Mouse (Mus musculus) heart, postnatal 0 days (tissue): ENCODE results near the gene Kansl1l. TPM values are rescaled to one million over a fixed set of nuclear protein-coding genes. Genes with fewer than 3 reads are reported as not detected.
A peak's percentile ranks its signal among the peaks of the same experiment; 100 is the strongest.

ENCODE experiments used
- ATAC-seq: fragments of 200-750 bp; cut with Nextera tagmentation; 2 replicates; pipeline ENCODE4 v1.8.0; 2017; ENCODE audit warnings: low read depth, moderate number of reproducible peaks, moderate library complexity; ENCODE audit not compliant: insufficient read depth
- DNase-seq: peaks from one replicate; pipeline ENCODE4 v3.0.0-alpha.2; 2016; ENCODE audit warnings: low spot score
- H3K27ac ChIP-seq: fragments of 300-500 bp; sonication (generic); 2 replicates; pipeline ENCODE4 v1.5.1; 2014; ENCODE audit warnings: low read depth, mild to moderate bottlenecking
- H3K27me3 ChIP-seq: fragments of 300-500 bp; sonication (generic); 2 replicates; pipeline ENCODE4 v1.6.1; 2014; ENCODE audit warnings: low read length, mixed read lengths; ENCODE audit not compliant: control insufficient read depth, insufficient read depth
- H3K36me3 ChIP-seq: fragments of 300-500 bp; sonication (generic); replicated peaks from 2 replicates; pipeline ENCODE4 v1.6.1; 2014; ENCODE audit warnings: low read length, mixed read lengths; ENCODE audit not compliant: control insufficient read depth, insufficient read depth
- H3K4me1 ChIP-seq: fragments of 300-500 bp; sonication (generic); 2 replicates; pipeline ENCODE4 v1.6.1; 2014; ENCODE audit warnings: antibody characterized with exemption; ENCODE audit not compliant: control insufficient read depth, insufficient read depth
- H3K4me2 ChIP-seq: fragments of 300-500 bp; sonication (generic); 2 replicates; pipeline ENCODE4 v1.6.1; 2014; ENCODE audit warnings: low read depth, mild to moderate bottlenecking, low read length, moderate library complexity
- H3K4me3 ChIP-seq: fragments of 300-500 bp; sonication (generic); 2 replicates; pipeline ENCODE4 v1.5.1; 2014; ENCODE audit warnings: low read depth, low read length
- H3K9ac ChIP-seq: fragments of 300-500 bp; sonication (generic); replicated peaks from 2 replicates; pipeline ENCODE4 v1.6.1; 2014; ENCODE audit warnings: low read depth, low read length, mixed read lengths
- H3K9me3 ChIP-seq: fragments of 300-500 bp; sonication (generic); replicated peaks from 2 replicates; pipeline ENCODE4 v1.6.1; 2016; ENCODE audit warnings: low read length; ENCODE audit not compliant: control insufficient read depth
- CTCF ChIP-seq: IDR thresholded peaks from 2 replicates; pipeline ENCODE4 v1.5.1; 2016; ENCODE audit warnings: antibody characterized with exemption, control low read depth, low read depth
- EP300 ChIP-seq: IDR thresholded peaks from 2 replicates; pipeline ENCODE4 v1.6.1; 2016; ENCODE audit warnings: antibody characterized with exemption, low read depth
- WGBS: fragments of 180-500 bp; shearing (Covaris S2); extraction: QIAGEN DNeasy Blood & Tissue Kit; methylation state at CpG from one replicate; pipeline ENCODE4 v1.1.7; 2014; 5-methylcytosine and 5-hydroxymethylcytosine counted together
- polyA plus RNA-seq: library from polyadenylated mRNA; unstranded; fragments of >200 nt; fragmentation: Nextera tagmentation; extraction: Ambion mirVana; gene quantifications from 2 replicates; pipeline ENCODE4 v1.2.1, GENCODE M21; 2015
- total RNA-seq: library from RNA; depleted of rRNA; stranded (reverse); fragments of >200 nt; gene quantifications from 2 replicates; pipeline ENCODE4 v1.2.3, GENCODE M21; 2014; ENCODE audit warnings: low replicate concordance

Kansl1l gene
- total and polyA plus RNA-seq, 2 experiments from 2014 or later = 9.6 to 22.5 TPM

GRCm38 (mm10) chr1:66831824-66832600, 14.7 kb upstream of the Kansl1l start:
- 69% methylated on average over 9 of the region's 9 CpGs for WGBS
- Histone ChIP-seq H3K27me3 (no peaks in the 10 kb centered on the region), H3K4me1 (no peaks in the 10 kb centered on the region), H3K4me3 (no peak overlapping the region), H3K4me2 (no peak overlapping the region), H3K36me3 (peaks cover 53% of the 10 kb centered on the region), H3K9ac (no peak overlapping the region), H3K27ac (no peak overlapping the region), H3K9me3 (no peaks in the 10 kb centered on the region)
- DNase-seq = no peak
- no peak for TF ChIP-seq EP300
- no peak for TF ChIP-seq CTCF
- ATAC-seq = no peak

GRCm38 (mm10) chr1:66829400-66830080, 12.2 kb upstream of the Kansl1l start:
- H3K27me3 ChIP-seq = no peaks in the 10 kb centered on the region
- H3K9me3 ChIP-seq = no peaks in the 10 kb centered on the region
- H3K27ac ChIP-seq = no peak overlapping the region
- WGBS = 83% methylated on average over 9 of the region's 9 CpGs
- no peaks in the 10 kb centered on the region for H3K4me1 ChIP-seq
- H3K36me3 ChIP-seq = peaks cover 36% of the 10 kb centered on the region
- no peak for ATAC-seq
- H3K4me3 ChIP-seq = no peak overlapping the region
- DNase-seq = no peak
- H3K4me2 ChIP-seq = no peak overlapping the region
- no peak overlapping the region for H3K9ac ChIP-seq
- TF ChIP-seq CTCF = no peak
- no peak for TF ChIP-seq EP300

- DNase-seq (no peak), ATAC-seq (no peak)
- TF ChIP-seq EP300 = no peak
- TF ChIP-seq CTCF = no peak
- 82% methylated on average over 9 of the region's 9 CpGs for WGBS
- Histone ChIP-seq H3K4me3 (no peak overlapping the region), H3K4me2 (no peak overlapping the region), H3K9me3 (no peaks in the 10 kb centered on the region), H3K27ac (no peak overlapping the region), H3K27me3 (no peaks in the 10 kb centered on the region), H3K36me3 (peaks cover 3% of the 10 kb centered on the region; the same call in 1 of the 2 replicates), H3K4me1 (no peaks in the 10 kb centered on the region), H3K9ac (no peak overlapping the region)
Measured at GRCm38 (mm10) chr1:66821966-66822365, 4.6 kb upstream of the Kansl1l start.

- Histone ChIP-seq H3K9me3 (no peaks in the 10 kb centered on the region), H3K9ac (no peak overlapping the region), H3K4me1 (peaks cover 1% of the 10 kb centered on the region; the same call in 1 of the 2 replicates), H3K4me2 (no peak overlapping the region), H3K27me3 (no peaks in the 10 kb centered on the region), H3K27ac (no peak overlapping the region), H3K4me3 (no peak overlapping the region), H3K36me3 (no peaks in the 10 kb centered on the region)
- 11% methylated on average over 7 of the region's 7 CpGs for WGBS
- DNase-seq = no peak
- no peak for ATAC-seq
- TF ChIP-seq CTCF = no peak
- TF ChIP-seq EP300 = no peak
Measured at GRCm38 (mm10) chr1:66820241-66820640, 2.9 kb upstream of the Kansl1l start.

GRCm38 (mm10) chr1:66817865-66818315, 528 bp upstream of the Kansl1l start:
- Histone ChIP-seq H3K9ac (peak overlapping the region; percentile 95), H3K4me1 (peaks cover 6% of the 10 kb centered on the region; the same call in 1 of the 2 replicates), H3K27ac (peak overlapping the region; percentile 98), H3K9me3 (no peaks in the 10 kb centered on the region), H3K27me3 (no peaks in the 10 kb centered on the region), H3K4me2 (peak overlapping the region; percentile 93), H3K4me3 (peak overlapping the region; percentile 88), H3K36me3 (no peaks in the 10 kb centered on the region)
- TF ChIP-seq CTCF = no peak
- no peak for TF ChIP-seq EP300
- ATAC-seq = peak; percentile 36
- under 1% methylated on average over 20 of the region's 20 CpGs for WGBS
- DNase-seq = no peak
